Mouse (Mus musculus) kidney, adult 2 months (tissue): ENCODE measurements at regions not wholly inside any gene's neighbourhood (a gene's known extent, or its start where the extent isn't known, plus 50 kb on each side); places are given as distances from the start of the nearest gene placed in this dataset.

ENCODE experiments used
- CTCF ChIP-seq: fragments of 200-500 bp; conservative IDR thresholded peaks from 2 replicates; pipeline ENCODE4 v1.5.1; 2011; ENCODE audit warnings: low read depth, mild to moderate bottlenecking, control low read depth, low read length, moderate library complexity, mixed read lengths; ENCODE audit not compliant: insufficient read depth, insufficient read length
- POLR2A ChIP-seq: fragments of 200-500 bp; IDR thresholded peaks from one replicate; pipeline ENCODE4 v1.6.1; 2011; ENCODE audit warnings: low read depth, low read length, control low read depth

- no peak for TF ChIP-seq CTCF
- no peak for TF ChIP-seq POLR2A
These were observed 241.4 kb upstream of the Rnaseh2b start for GRCm38 (mm10) chr14:62050941-62051340.
